Mouse (Mus musculus): ENCODE data around the gene Fbxo21. TPM values are rescaled to one million over a fixed set of nuclear protein-coding genes. Genes with fewer than 3 reads are reported as not detected.

Fbxo21 gene
- polyA plus RNA-seq, 1 experiment from 2014 or later: 49.1 TPM

GRCm38 (mm10) chr5:118037798-118038484 is 61.4 kb downstream of the Fbxo21 start:
- TF ChIP-seq CTCF (IDR thresholded peaks at IDR 0.05): no peak
- in situ Hi-C loops (cut with MboI; ENCODE audit: low pct_unique_long_range_greater_than_20kb): no loop called here
- DNase-seq (ENCODE audit: low read depth, low spot score) (peak; percentile 69), ATAC-seq (peak; percentile 99)
- H3K27me3 ChIP-seq: no peaks in the 10 kb centered on the region
- ChIA-PET CTCF (interaction anchor here (1.0 to 1.8 kb wide), 4 partner anchors 12 to 31 kb away, joined by 3 to 8 read pairs (median 3); no protein-coding TSS in a partner anchor), POLR2A (interaction anchor here (0.8 kb wide), 1 partner anchor 12 kb away, joined by 3 read pairs; no protein-coding TSS in a partner anchor)

GRCm38 (mm10) chr5:118039241-118039668 is 62.7 kb downstream of the Fbxo21 start:
- in situ Hi-C loops (cut with MboI; ENCODE audit: low pct_unique_long_range_greater_than_20kb): no loop called here
- H3K27me3 ChIP-seq: no peaks in the 10 kb centered on the region
- TF ChIP-seq CTCF (IDR thresholded peaks at IDR 0.05): no peak
- ChIA-PET CTCF (no interaction called here), POLR2A (no interaction called here)
- DNase-seq (ENCODE audit: low read depth, low spot score) (no peak), ATAC-seq (no peak)

GRCm38 (mm10) chr5:118042599-118042998 is 66.1 kb downstream of the Fbxo21 start:
- ChIA-PET CTCF (no interaction called here), POLR2A (interaction anchor here (0.6 to 0.7 kb wide), 2 partner anchors 12 to 19 kb away, joined by 3 read pairs; no protein-coding TSS in a partner anchor)
- in situ Hi-C loops (cut with MboI; ENCODE audit: low pct_unique_long_range_greater_than_20kb): no loop called here
- ATAC-seq: no peak
- no peak for TF ChIP-seq CTCF (IDR thresholded peaks at IDR 0.05)
- no peaks in the 10 kb centered on the region for H3K27me3 ChIP-seq
- DNase-seq (ENCODE audit: low read depth, low spot score): no peak

GRCm38 (mm10) chr5:118043761-118044160 is 67.2 kb downstream of the Fbxo21 start:
- TF ChIP-seq CTCF (IDR thresholded peaks at IDR 0.05): no peak
- CTCF ChIA-PET: no interaction called here
- no peaks in the 10 kb centered on the region for H3K27me3 ChIP-seq
- in situ Hi-C loops (cut with MboI; ENCODE audit: low pct_unique_long_range_greater_than_20kb): no loop called here
- DNase-seq (ENCODE audit: low read depth, low spot score): no peak
- POLR2A ChIA-PET: no interaction called here
- ATAC-seq: no peak

- CTCF ChIA-PET: no interaction called here
- POLR2A ChIA-PET: no interaction called here
- in situ Hi-C loops (cut with MboI; ENCODE audit: low pct_unique_long_range_greater_than_20kb): no loop called here
- ATAC-seq (no peak), DNase-seq (ENCODE audit: low read depth, low spot score) (no peak)
- no peak for TF ChIP-seq CTCF (IDR thresholded peaks at IDR 0.05)
- H3K27me3 ChIP-seq: no peaks in the 10 kb centered on the region
Observed at GRCm38 (mm10) chr5:118044907-118045306, 68.4 kb downstream of the Fbxo21 start.

- H3K27me3 ChIP-seq: no peaks in the 10 kb centered on the region
- in situ Hi-C loops (cut with MboI; ENCODE audit: low pct_unique_long_range_greater_than_20kb): no loop called here
- DNase-seq (ENCODE audit: low read depth, low spot score) (no peak), ATAC-seq (no peak)
- TF ChIP-seq CTCF (IDR thresholded peaks at IDR 0.05): no peak
- POLR2A ChIA-PET: no interaction called here
- CTCF ChIA-PET: interaction anchor here (1.0 kb wide), 1 partner anchor 21 kb away, joined by 3 read pairs; no protein-coding TSS in a partner anchor
Observed at GRCm38 (mm10) chr5:118045385-118045784, 68.9 kb downstream of the Fbxo21 start.

- in situ Hi-C loops (cut with MboI; ENCODE audit: low pct_unique_long_range_greater_than_20kb): no loop called here
- CTCF ChIA-PET: no interaction called here
Observed at GRCm38 (mm10) chr5:118047091-118047757, 70.7 kb downstream of the Fbxo21 start.

GRCm38 (mm10) chr5:118048412-118048811 is 71.9 kb downstream of the Fbxo21 start:
- POLR2A ChIA-PET: interaction anchor here (0.7 kb wide), 1 partner anchor 11 kb away, joined by 3 read pairs; no protein-coding TSS in a partner anchor
- in situ Hi-C loops (cut with MboI; ENCODE audit: low pct_unique_long_range_greater_than_20kb): no loop called here
- CTCF ChIA-PET: interaction anchor here (1.3 kb wide), 1 partner anchor 19 kb away, joined by 5 read pairs; no protein-coding TSS in a partner anchor
- no peaks in the 10 kb centered on the region for H3K27me3 ChIP-seq
- no peak for ATAC-seq
- DNase-seq (ENCODE audit: low read depth, low spot score): no peak
- TF ChIP-seq CTCF (IDR thresholded peaks at IDR 0.05): no peak

More at GRCm38 (mm10) chr5:118047091-118047757, 70.7 kb downstream of the Fbxo21 start:
- no peak for TF ChIP-seq CTCF (IDR thresholded peaks at IDR 0.05)
- no peak for DNase-seq (ENCODE audit: low read depth, low spot score)
- no peak for ATAC-seq
- H3K27me3 ChIP-seq: no peaks in the 10 kb centered on the region
- POLR2A ChIA-PET: no interaction called here

- in situ Hi-C loops (cut with MboI; ENCODE audit: low pct_unique_long_range_greater_than_20kb): no loop called here
- no peak for ATAC-seq
- H3K27me3 ChIP-seq: no peaks in the 10 kb centered on the region
- ChIA-PET CTCF (interaction anchor here (1.3 to 1.5 kb wide), 2 partner anchors 11 to 18 kb away, joined by 3 to 5 read pairs; no protein-coding TSS in a partner anchor), POLR2A (no interaction called here)
- DNase-seq (ENCODE audit: low read depth, low spot score): no peak
- TF ChIP-seq CTCF (IDR thresholded peaks at IDR 0.05): no peak
Observed at GRCm38 (mm10) chr5:118048928-118049327, 72.4 kb downstream of the Fbxo21 start.

GRCm38 (mm10) chr5:118050743-118051142 is 74.2 kb downstream of the Fbxo21 start:
- no peaks in the 10 kb centered on the region for H3K27me3 ChIP-seq
- in situ Hi-C loops (cut with MboI; ENCODE audit: low pct_unique_long_range_greater_than_20kb): no loop called here
- TF ChIP-seq CTCF (IDR thresholded peaks at IDR 0.05): no peak
- CTCF ChIA-PET: no interaction called here
- DNase-seq (ENCODE audit: low read depth, low spot score) (no peak), ATAC-seq (no peak)
- POLR2A ChIA-PET: no interaction called here

All from Patski (cell line).